Mouse (Mus musculus) liver, postnatal 0 days (tissue): Measurements from ENCODE around the gene Ckap2.

Experiments used
- CTCF ChIP-seq: sonication (generic); IDR thresholded peaks from 2 replicates; pipeline ENCODE4 v1.5.1; 2016; ENCODE audit warnings: antibody characterized with exemption, low read depth
- EP300 ChIP-seq: IDR thresholded peaks from 2 replicates; pipeline ENCODE4 v1.6.1; 2016; ENCODE audit warnings: antibody characterized with exemption, low read depth, mild to moderate bottlenecking

DNA sequence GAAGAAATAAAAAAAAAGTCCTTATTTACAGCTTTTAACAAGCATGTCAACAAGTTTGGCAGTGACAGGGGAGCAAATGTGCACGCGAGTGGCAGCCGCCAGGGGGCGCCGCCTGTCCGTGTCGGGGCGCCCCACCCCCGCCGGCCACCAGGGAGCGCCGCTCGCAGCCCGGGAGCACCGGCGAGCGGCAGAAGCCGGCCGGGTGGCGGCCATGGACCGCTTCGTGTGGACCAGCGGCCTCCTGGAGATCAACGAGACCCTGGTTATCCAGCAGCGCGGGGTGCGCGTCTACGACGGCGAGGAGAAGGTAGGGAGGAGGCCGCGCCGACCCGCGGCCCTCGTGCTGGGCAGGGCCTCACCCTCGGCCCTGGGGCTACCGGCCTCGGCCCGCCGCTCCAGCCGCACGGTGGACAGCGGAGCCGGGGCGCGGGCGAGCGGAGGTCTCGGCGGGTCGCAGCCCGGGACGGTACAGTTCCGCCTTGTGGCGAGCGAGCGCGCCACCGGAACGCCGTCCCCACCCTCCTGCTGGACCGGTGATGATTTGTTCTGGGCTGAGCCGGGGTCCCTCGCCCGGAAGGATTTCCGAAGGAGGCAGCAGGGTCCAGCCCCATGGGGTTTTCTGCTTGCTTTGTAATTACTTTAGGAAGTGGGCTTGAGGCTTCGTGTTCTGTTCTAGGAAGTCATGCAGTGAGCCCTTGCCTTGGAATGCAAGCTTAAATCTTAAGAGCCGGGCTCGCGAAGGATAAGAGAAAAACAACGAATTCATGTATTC, 7.2 kb upstream of the Ckap2 start, which contains the start of gene Vps36:
- TF ChIP-seq CTCF: peak; percentile 94
- no peak for TF ChIP-seq EP300
